Mouse (Mus musculus) Patski (cell line): Measurements from ENCODE around the gene Asphd2. TPM values are rescaled to one million over a fixed set of nuclear protein-coding genes. Genes with fewer than 3 reads are reported as not detected.

Experiments used
- ATAC-seq: fragments of 100-300 bp; one replicate; pipeline ENCODE4 v1.8.0; 2021
- CTCF ChIA-PET: fragments of 350-600 bp; sonication (Branson Sonifier 250); formaldehyde crosslinking; loops from one replicate; lab custom pipeline; 2022; ENCODE audit warnings: inconsistent platforms; lab: Charles Lee
- POLR2A ChIA-PET: fragments of 350-600 bp; sonication (Branson Sonifier 250); formaldehyde crosslinking; loops from one replicate; lab custom pipeline; 2022; ENCODE audit warnings: antibody characterized with exemption, inconsistent platforms; lab: Charles Lee
- DNase-seq: peaks from one replicate; pipeline ENCODE4 v3.0.0-alpha.2; 2011; ENCODE audit warnings: low read depth, low spot score
- H3K27me3 ChIP-seq: fragments of 371-371 bp; one replicate; pipeline ENCODE4 v1.5.1; 2021
- CTCF ChIP-seq: fragments of 100-300 bp; IDR thresholded peaks from one replicate; pipeline ENCODE4 v1.5.1; 2021
- in situ Hi-C: fragments of 300-500 bp; cut with MboI; formaldehyde crosslinking; loops from 3 replicates; pipeline ENCODE4 v1.11.1; 2018; ENCODE audit warnings: low pct_unique_long_range_greater_than_20kb, mixed read lengths
- polyA plus RNA-seq: library from polyadenylated mRNA; unstranded; gene quantifications from one replicate; pipeline ENCODE4 v1.2.3, GENCODE M21; 2021

Gene Asphd2
- 1.8 TPM for polyA plus RNA-seq

DNA sequence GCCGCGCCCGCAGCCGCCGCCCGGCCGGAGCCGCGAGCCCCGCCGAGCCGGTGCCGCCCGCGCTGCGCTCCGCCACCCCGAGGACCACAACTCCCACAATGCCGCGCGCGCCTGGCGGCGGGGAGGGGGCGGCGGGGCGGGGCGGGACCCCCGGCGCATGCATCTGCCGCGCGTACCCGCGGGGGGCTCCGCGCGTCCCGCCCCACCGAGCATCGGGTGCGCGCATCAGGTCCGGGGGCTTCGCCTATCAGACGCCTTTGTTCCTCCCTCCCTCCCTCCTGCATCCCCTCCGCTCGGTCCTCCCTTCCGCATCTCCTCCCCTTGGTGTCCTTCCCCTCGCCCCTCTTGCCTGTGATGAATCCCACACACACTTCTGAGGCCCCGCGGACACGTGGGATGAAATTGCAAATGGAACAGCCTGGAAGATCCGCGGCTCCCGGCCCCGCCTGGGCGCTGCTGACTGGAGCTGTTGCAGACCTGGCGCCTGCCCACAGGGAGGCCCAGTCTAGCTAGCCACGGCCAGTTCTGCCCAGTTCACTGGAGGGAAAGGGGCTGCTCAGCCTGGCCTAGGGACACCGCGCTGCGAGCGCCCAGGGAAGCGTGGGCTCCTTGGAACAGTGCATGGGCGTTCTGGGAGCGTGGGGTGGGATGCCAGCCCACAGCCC lies at the start of gene Asphd2:
TSS of gene Asphd2 (minus strand) at position 88 of the 665 bp plus-strand sequence.
- TF ChIP-seq CTCF: no peak
- ATAC-seq (peak; percentile 53), DNase-seq (no peak)
- ChIA-PET POLR2A (no interaction called here), CTCF (no interaction called here)
- peaks cover 15% of the 10 kb centered on the region for H3K27me3 ChIP-seq
- in situ Hi-C loops: no loop called here

DNA sequence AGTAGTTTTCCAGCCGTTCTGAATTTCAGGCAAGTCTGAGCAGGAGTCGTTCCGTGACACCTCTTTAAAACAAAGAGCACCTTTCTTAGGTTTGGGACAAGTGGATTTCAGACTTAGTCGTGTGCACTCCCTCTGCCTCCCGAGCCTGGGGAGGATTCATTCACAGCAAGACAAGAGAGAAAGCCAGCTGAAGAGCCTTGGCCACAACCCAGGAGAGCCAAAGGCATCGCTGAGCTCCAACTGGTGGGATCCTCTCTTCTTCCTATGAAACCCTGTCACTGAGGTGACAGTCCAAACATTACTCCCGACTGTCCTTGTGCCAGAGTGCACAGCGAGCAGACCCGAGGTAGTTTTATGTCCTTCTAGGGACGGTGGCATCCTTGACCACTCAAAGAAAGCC lies 43.9 kb upstream of the Asphd2 start:
- H3K27me3 ChIP-seq: peaks cover 42% of the 10 kb centered on the region
- no peak for TF ChIP-seq CTCF
- in situ Hi-C loops: loop anchor here (25.0 kb wide), 1 partner anchor 799 kb away; the partner anchor contains the start of gene Tmem211
- DNase-seq: no peak
- ATAC-seq: no peak
- ChIA-PET POLR2A (no interaction called here), CTCF (no interaction called here)

DNA sequence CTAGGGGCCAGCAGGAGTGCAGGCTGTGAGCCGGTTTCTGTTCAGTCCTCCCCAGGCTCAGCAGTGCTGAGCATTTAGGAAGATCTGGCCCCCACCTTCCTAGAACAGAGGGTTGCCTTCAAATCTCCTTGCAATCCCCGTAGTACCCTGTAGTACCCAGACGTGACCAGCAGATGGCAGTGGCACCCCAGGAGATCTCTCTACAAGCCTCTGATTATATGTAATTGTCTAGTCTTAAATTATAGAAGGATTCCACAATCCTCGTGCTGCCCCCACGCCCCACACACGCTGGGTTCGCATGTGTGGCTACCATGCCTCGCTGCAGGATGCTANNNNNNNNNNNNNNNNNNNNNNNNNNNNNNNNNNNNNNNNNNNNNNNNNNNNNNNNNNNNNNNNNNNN lies 38.3 kb upstream of the Asphd2 start:
- ChIA-PET POLR2A (no interaction called here), CTCF (interaction anchor here (1.9 to 2.1 kb wide), 2 partner anchors 9 to 192 kb away, joined by 5 to 6 read pairs; no protein-coding TSS in a partner anchor)
- H3K27me3 ChIP-seq: peaks cover 48% of the 10 kb centered on the region
- TF ChIP-seq CTCF: peak; percentile 93
- ATAC-seq (peak; percentile 46), DNase-seq (no peak)
- in situ Hi-C loops: loop anchor here (25.0 kb wide), 1 partner anchor 804 kb away; the partner anchor contains the start of gene Tmem211

DNA sequence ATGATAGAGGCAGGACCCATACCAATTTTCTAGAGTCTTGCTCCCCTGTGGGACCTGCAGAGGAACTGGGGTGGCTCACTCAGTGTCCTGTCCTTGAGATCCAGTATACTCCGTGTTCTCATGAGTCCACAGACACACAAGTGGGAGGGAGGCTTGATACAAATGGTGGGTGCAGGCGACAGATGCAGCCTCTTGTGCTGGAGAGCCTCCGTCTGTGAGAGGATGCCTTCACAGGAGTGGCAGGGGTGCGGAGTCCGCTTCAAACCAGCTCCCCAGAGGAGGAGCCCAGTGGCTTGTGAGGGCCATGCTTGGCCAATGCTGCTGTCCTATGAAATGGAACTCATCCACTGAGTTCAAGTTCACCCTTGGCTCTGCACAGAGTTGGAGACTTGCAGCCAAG lies 37.4 kb upstream of the Asphd2 start:
- TF ChIP-seq CTCF: no peak
- H3K27me3 ChIP-seq: peaks cover 46% of the 10 kb centered on the region
- in situ Hi-C loops: loop anchor here (25.0 kb wide), 1 partner anchor 805 kb away; the partner anchor contains the start of gene Tmem211
- CTCF ChIA-PET: interaction anchor here (1.8 kb wide), 1 partner anchor 191 kb away, joined by 8 read pairs; no protein-coding TSS in a partner anchor
- ATAC-seq: no peak
- POLR2A ChIA-PET: no interaction called here
- DNase-seq: no peak

DNA sequence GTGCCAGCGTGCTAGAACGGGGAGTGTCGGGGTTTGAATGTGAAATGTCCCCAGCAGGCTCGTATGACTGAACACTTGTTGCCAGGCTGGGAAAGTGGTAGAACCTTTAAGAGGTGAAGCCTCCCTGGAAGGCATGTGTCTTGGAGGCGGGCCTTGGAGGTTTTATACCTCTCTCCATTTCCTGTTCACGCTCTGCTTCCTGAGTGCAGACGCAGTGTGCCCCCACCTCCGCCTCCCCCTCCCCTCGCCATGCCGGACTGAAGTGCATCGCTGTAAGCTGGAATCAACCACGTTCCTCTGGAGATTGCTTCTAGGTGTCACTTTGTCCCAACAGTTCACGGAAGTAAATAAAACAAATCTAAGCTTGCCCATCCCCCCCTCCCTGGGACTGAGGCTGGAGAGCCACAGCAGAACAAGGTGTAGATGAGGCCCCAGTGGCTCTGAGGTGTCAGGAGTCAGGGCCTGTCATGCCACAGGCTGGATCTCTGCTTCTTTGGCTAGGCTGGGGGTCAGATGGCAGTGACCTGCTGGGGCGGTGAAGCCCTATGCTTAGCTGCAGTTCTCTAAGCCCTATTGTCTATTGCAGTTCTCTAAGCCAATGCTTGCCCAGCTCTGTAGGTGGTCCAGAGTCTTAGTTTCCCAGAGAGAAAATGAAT lies 36.6 kb upstream of the Asphd2 start:
- peaks cover 49% of the 10 kb centered on the region for H3K27me3 ChIP-seq
- TF ChIP-seq CTCF: no peak
- no peak for DNase-seq
- ATAC-seq: no peak
- ChIA-PET POLR2A (no interaction called here), CTCF (interaction anchor here (1.8 kb wide), 1 partner anchor 190 kb away, joined by 8 read pairs; no protein-coding TSS in a partner anchor)
- in situ Hi-C loops: loop anchor here (25.0 kb wide), 1 partner anchor 806 kb away; the partner anchor contains the start of gene Tmem211

DNA sequence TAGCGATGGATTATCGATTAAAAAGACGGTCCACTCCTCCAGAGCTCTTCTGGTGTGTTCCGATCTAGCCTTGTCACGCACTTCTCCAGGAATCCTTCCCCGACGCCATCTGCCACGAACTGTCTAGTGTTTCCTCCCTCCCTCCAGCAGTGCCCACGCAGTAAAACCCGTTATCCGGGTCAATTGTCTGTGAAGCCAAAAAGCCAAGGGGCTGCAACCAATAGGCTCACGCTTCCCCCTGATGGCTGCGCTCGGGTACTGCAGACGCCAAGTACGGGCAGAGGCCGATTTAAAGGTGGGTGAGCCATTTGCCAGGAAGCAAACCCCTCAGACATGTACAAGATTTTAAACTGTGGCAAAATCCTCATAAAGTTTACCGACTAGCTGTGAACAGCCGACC lies 34.3 kb upstream of the Asphd2 start:
- POLR2A ChIA-PET: no interaction called here
- in situ Hi-C loops: loop anchor here (5.0 to 25.0 kb wide), 4 partner anchors 92 to 808 kb away; partner anchors contain the start of gene Tmem211
- no peak for DNase-seq
- peaks cover 61% of the 10 kb centered on the region for H3K27me3 ChIP-seq
- CTCF ChIA-PET: interaction anchor here (0.9 to 1.4 kb wide), 2 partner anchors 188 to 218 kb away, joined by 3 to 4 read pairs; no protein-coding TSS in a partner anchor
- ATAC-seq: no peak
- TF ChIP-seq CTCF: peak; percentile 84

DNA sequence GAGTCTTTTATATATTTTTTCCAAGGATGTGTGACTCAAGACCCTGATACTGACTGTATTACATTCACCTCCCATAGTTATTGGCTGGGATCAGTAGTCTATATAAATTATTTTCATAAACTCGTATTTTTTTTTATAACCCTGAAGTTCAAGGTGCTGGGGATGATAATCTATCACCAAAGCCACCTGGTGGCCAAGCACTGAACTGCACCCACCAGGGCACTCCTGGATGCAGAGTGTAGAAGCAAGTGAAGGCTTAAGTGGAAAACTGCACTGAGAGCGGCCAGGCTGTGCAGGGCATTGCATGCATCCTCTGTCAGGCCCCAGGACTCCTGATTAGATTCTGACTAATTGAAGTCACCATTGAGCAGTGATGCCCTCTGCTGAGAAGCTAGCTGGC lies 32.6 kb upstream of the Asphd2 start:
- H3K27me3 ChIP-seq: peaks cover 62% of the 10 kb centered on the region
- ATAC-seq: no peak
- POLR2A ChIA-PET: no interaction called here
- peak; percentile 91 for TF ChIP-seq CTCF
- in situ Hi-C loops: loop anchor here (5.0 to 25.0 kb wide), 4 partner anchors 90 to 810 kb away; partner anchors contain the start of gene Tmem211
- no peak for DNase-seq
- CTCF ChIA-PET: interaction anchor here (0.9 kb wide), 1 partner anchor 30 kb away, joined by 3 read pairs; no protein-coding TSS in a partner anchor

DNA sequence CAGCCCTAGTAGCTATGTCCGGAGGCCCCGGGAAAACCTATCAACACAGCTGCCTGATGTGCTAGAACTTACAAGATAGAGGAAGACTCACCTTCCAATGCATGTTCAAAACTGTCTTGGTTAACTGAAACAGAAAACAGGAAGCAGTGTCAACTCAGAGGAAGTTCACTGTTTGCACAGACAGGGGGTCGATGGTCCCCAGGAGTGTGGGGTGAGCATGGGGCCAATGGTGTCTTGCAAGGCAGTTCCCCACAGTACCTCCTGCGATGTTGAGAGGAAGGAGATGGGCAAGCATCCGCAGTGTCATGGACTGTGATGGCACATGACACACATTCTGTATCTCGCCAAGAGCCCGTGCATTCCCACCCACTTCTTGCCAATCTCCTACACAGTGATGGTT lies 32.0 kb upstream of the Asphd2 start:
- ATAC-seq (no peak), DNase-seq (no peak)
- POLR2A ChIA-PET: no interaction called here
- in situ Hi-C loops: loop anchor here (5.0 to 25.0 kb wide), 4 partner anchors 89 to 811 kb away; partner anchors contain the start of gene Tmem211
- CTCF ChIA-PET: interaction anchor here (1.1 kb wide), 1 partner anchor 186 kb away, joined by 4 read pairs; no protein-coding TSS in a partner anchor
- TF ChIP-seq CTCF: no peak
- H3K27me3 ChIP-seq: peaks cover 60% of the 10 kb centered on the region

DNA sequence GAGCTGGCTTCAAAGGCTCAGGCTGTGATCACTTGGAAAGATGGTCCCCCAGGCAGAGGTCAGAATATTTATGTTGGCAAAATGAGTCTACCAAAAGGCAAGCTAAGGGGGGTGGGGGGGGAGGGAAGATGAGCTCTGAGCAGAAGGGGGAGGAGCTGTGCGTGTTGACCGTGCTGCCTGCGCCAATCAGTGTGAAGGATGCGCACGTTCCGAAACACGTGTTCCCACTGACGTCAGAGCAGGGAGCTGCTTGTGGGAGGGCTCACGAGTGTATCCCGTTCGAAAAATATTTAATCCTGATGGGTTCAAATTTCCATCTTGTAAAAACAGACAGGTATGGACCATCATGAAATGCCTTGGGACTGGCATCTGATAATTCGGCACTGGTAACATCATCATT lies 24.9 kb upstream of the Asphd2 start:
- ATAC-seq (no peak), DNase-seq (no peak)
- CTCF ChIA-PET: interaction anchor here (1.2 kb wide), 1 partner anchor 67 kb away, joined by 3 read pairs; no protein-coding TSS in a partner anchor
- peaks cover 48% of the 10 kb centered on the region for H3K27me3 ChIP-seq
- in situ Hi-C loops: no loop called here
- POLR2A ChIA-PET: no interaction called here
- TF ChIP-seq CTCF: no peak

DNA sequence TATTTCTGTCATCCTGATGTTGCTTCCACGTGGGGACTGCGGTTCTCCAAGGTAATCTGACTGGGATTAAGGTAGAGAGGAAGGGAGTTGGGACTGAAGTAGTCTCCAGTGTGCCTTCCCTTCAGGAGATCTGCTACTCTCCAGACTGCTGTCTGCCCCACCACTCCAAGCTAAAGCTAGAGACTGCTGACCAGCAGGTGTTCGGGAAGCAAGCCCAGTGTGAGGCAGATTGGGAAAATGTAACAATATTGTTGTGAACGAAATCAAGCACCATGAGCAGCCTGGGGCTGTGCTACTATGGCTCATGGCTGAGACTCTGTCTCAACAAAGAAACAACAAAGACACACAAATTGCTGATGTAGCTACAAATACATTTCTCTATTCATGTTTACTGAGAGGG lies 23.4 kb upstream of the Asphd2 start:
- ATAC-seq (no peak), DNase-seq (no peak)
- in situ Hi-C loops: no loop called here
- H3K27me3 ChIP-seq: peaks cover 44% of the 10 kb centered on the region
- POLR2A ChIA-PET: no interaction called here
- TF ChIP-seq CTCF: no peak
- CTCF ChIA-PET: no interaction called here
